In genomic region chr13:29912251-29912650, GRCm38 (mm10) we compare ENCODE assay signal across 30 mouse cellular contexts.
"Had no signal": no experiment of that assay in that cellular context is flagged by ENCODE, and none has a peak within 500 bp of the region (broad histone marks: within the 10 kb centered on the region; RNA-seq: fewer than 3 reads in every experiment).

No protein-coding gene starts in this region.

- H3K4me2 ChIP-seq: limb, embryonic 12.5 days; limb, embryonic 13.5 days; limb, embryonic 15.5 days; liver, embryonic 11.5 days; liver, embryonic 12.5 days; liver, embryonic 13.5 days; liver, embryonic 15.5 days; lung, embryonic 14.5 days; lung, embryonic 15.5 days; midbrain, embryonic 12.5 days; midbrain, embryonic 13.5 days; neural tube, embryonic 12.5 days had no signal

- DNase-seq: left cerebral cortex, postnatal 4 days; liver; liver, embryonic 13.5 days; liver, postnatal 0 days; lung, adult 18-20 months; lung, adult 2 months; lung, embryonic 14.5 days; lung, postnatal 10 days; lung, postnatal 14 days; lung, postnatal 36 days; lung, postnatal 4 days; midbrain, embryonic 14.5 days had no signal

- H3K9ac ChIP-seq: limb, embryonic 12.5 days; limb, embryonic 13.5 days; limb, embryonic 15.5 days; liver, embryonic 12.5 days; liver, embryonic 13.5 days; liver, embryonic 14.5 days; liver, embryonic 15.5 days; liver, postnatal 0 days; lung, embryonic 14.5 days; lung, embryonic 15.5 days; midbrain, embryonic 12.5 days; midbrain, embryonic 13.5 days; neural tube, embryonic 12.5 days had no signal

- H3K9me3 ChIP-seq: limb, embryonic 10.5 days; limb, embryonic 12.5 days; limb, embryonic 13.5 days; limb, embryonic 15.5 days; liver, embryonic 12.5 days; liver, embryonic 13.5 days; liver, embryonic 15.5 days; lung, embryonic 15.5 days; megakaryocyte, embryonic 14.5 days; midbrain, embryonic 13.5 days had no signal

- H3K27ac ChIP-seq: limb, embryonic 10.5 days; limb, embryonic 12.5 days; limb, embryonic 13.5 days; limb, embryonic 15.5 days; liver, embryonic 12.5 days; liver, embryonic 13.5 days; liver, embryonic 14.5 days; liver, embryonic 15.5 days; lung, embryonic 15.5 days; macrophage; midbrain, embryonic 10.5 days; midbrain, embryonic 12.5 days; midbrain, embryonic 13.5 days; neural tube, embryonic 12.5 days had no signal

- H3K4me3 ChIP-seq: limb, embryonic 10.5 days; limb, embryonic 12.5 days; limb, embryonic 13.5 days; limb, embryonic 15.5 days; liver, embryonic 12.5 days; liver, embryonic 13.5 days; liver, embryonic 15.5 days; lung, embryonic 15.5 days; megakaryocyte, embryonic 14.5 days; midbrain, embryonic 10.5 days; midbrain, embryonic 12.5 days; midbrain, embryonic 13.5 days; myocyte; neural tube, embryonic 12.5 days had no signal

- H3K4me1 ChIP-seq: limb, embryonic 15.5 days; liver, embryonic 12.5 days; liver, embryonic 13.5 days; liver, embryonic 15.5 days; lung, embryonic 15.5 days; midbrain, embryonic 10.5 days; midbrain, embryonic 12.5 days; midbrain, embryonic 13.5 days; neural tube, embryonic 12.5 days had no signal

- ATAC-seq: liver, embryonic 12.5 days; liver, postnatal 0 days; lung, postnatal 0 days; midbrain, embryonic 13.5 days; midbrain, embryonic 16.5 days had no signal

- H3K27me3 ChIP-seq: limb, embryonic 12.5 days; limb, embryonic 13.5 days; limb, embryonic 15.5 days; liver, embryonic 12.5 days; liver, embryonic 13.5 days; liver, embryonic 15.5 days; lung, embryonic 15.5 days; megakaryocyte, embryonic 14.5 days; midbrain, embryonic 12.5 days; midbrain, embryonic 13.5 days; neural tube, embryonic 12.5 days had no signal
